ENCODE assay signal across 8 mouse cellular contexts in the genomic region with DNA sequence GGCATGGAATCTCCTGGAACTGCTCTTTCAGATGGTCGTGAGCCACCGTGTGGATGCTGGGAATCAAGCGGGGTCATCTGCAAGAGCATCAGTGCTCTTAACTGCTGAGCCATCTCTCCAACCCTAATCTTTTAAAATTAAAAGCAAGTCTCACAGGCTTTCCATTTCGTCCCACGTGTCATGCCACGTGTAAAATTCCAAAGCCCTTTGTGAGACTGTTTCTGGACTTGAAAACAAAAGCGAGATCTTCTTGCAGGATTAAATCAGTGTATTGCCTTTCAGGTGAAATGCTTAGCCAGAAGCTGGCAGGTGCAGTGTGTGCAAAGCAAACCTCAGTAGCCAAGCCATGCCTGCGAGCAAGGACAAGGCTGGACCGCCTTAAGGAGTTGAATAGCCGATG. TPM values are rescaled to one million over a fixed set of nuclear protein-coding genes. Genes with fewer than 3 reads are reported as not detected.
DNase-seq lines count a peak whose midpoint lies in the region; ATAC-seq and TF ChIP-seq lines count a peak whose summit lies in the region.

No protein-coding gene starts in this region.

- intact Hi-C loops in left cerebral cortex, postnatal 36 days (cut with DNase I), result loop anchor here (5.0 kb wide), 1 partner anchor 60 kb away; the partner anchor contains the start of gene Kmt5b

- H3K4me2 ChIP-seq in liver, embryonic 11.5 days, result peak overlapping the region; percentile 67

- peaks cover 37% of the 10 kb centered on the region for H3K4me1 ChIP-seq in erythroblast, embryonic 14.5 days (ENCODE audit: control insufficient read depth)
- H3K4me1 ChIP-seq in spleen, adult 2 months (ENCODE audit: control insufficient read depth, insufficient read depth, insufficient read length), result peaks cover 8% of the 10 kb centered on the region; the same call in 1 of the 2 replicates
- peaks cover 13% of the 10 kb centered on the region for H3K4me1 ChIP-seq in liver, embryonic 11.5 days (replicated peaks; ENCODE audit: control insufficient read depth, insufficient read depth, low read length)

- H3K27ac ChIP-seq in spleen, adult 2 months (ENCODE audit: insufficient read depth, low read length), result peak overlapping the region; percentile 35; the same call in 1 of the 2 replicates
- H3K27ac ChIP-seq in liver, embryonic 11.5 days (ENCODE audit: low read depth, low read length), result peak overlapping the region; percentile 76

- no peaks in the 10 kb centered on the region for H3K27me3 ChIP-seq in erythroblast, embryonic 14.5 days (ENCODE audit: control insufficient read depth)
- H3K27me3 ChIP-seq in spleen, adult 2 months (ENCODE audit: control insufficient read depth, insufficient read depth, low read length), result no peaks in the 10 kb centered on the region
- no peaks in the 10 kb centered on the region for H3K27me3 ChIP-seq in liver, embryonic 11.5 days (replicated peaks; ENCODE audit: control insufficient read depth, insufficient read depth, low read length)

- peaks cover 13% of the 10 kb centered on the region for H3K36me3 ChIP-seq in erythroblast, embryonic 14.5 days (ENCODE audit: control insufficient read depth)
- H3K36me3 ChIP-seq in spleen, adult 2 months (ENCODE audit: control insufficient read depth, insufficient read depth, low read length), result no peaks in the 10 kb centered on the region
- 0 out of 2 replicates have a peak, but pooled peaks cover 5% of the 10 kb centered on the region for H3K36me3 ChIP-seq in liver, embryonic 11.5 days (ENCODE audit: control insufficient read depth, insufficient read depth, low read length)

- WGBS in spleen, adult 2 months, result 41% methylated on average over 10 of the region's 10 CpGs
- 42% methylated on average over 10 of the region's 10 CpGs for WGBS in liver, embryonic 11.5 days

- H3K4me3 ChIP-seq in erythroblast, embryonic 14.5 days (replicated peaks), result peak overlapping the region; percentile 92
- H3K4me3 ChIP-seq in spleen, adult 2 months (ENCODE audit: extremely low read depth, insufficient read depth, insufficient read length), result peak overlapping the region; percentile 80; the same call in 1 of the 2 replicates
- peak overlapping the region; percentile 85 for H3K4me3 ChIP-seq in liver, embryonic 11.5 days (ENCODE audit: low read depth, low read length)

- no peak for ATAC-seq in erythroblast, adult 5-6 weeks (replicated peaks; ENCODE audit: low FRiP score, poor library complexity, severe bottlenecking)
- no peak for ATAC-seq in liver, embryonic 11.5 days (replicated peaks; ENCODE audit: low FRiP score)
- ATAC-seq in inflammation-experienced regulatory T-cells, adult 6 months, result no peak

- no peak for TF ChIP-seq POLR2A in spleen, adult 2 months (IDR thresholded peaks at IDR 0.05; ENCODE audit: low read depth, low read length)

- no peak for DNase-seq in spleen, adult 2 months (ENCODE audit: low read depth in 1 of 2, low spot score in 2 of 2)
- DNase-seq in spleen, postnatal 10 days (ENCODE audit: low spot score in 2 of 2), result no peak
- no peak for DNase-seq in liver, embryonic 11.5 days (ENCODE audit: low spot score)
- no peak for DNase-seq in spleen, adult 18-20 months
- no peak for DNase-seq in left cerebral cortex, postnatal 36 days (ENCODE audit: low spot score in 2 of 2)

- H3K9me3 ChIP-seq in erythroblast, embryonic 14.5 days (ENCODE audit: control insufficient read depth, low read length), result no peaks in the 10 kb centered on the region
- H3K9me3 ChIP-seq in liver, embryonic 11.5 days (ENCODE audit: control insufficient read depth, low read length), result no peaks in the 10 kb centered on the region

- no peak for TF ChIP-seq CTCF in spleen, adult 2 months (IDR thresholded peaks at IDR 0.05; ENCODE audit: extremely low read depth, insufficient read depth, insufficient read length, insufficient replicate concordance)

- peak overlapping the region; percentile 82 for H3K9ac ChIP-seq in liver, embryonic 11.5 days (ENCODE audit: low read depth, low read length)

RNA-seq across cellular contexts. Expression of gene 1810055G02Rik, which starts 0.5 kb away (rescaled TPM):
- 0.99 and 1.6 TPM in 2 replicates for polyA plus RNA-seq in erythroblast, embryonic 14.5 days (2012)
- 8.3 and 8.6 TPM in 2 replicates for total RNA-seq in erythroblast, adult 5-6 weeks (2015; ENCODE audit: low replicate concordance)
- total RNA-seq in erythroblast, adult 5-6 weeks (2017; ENCODE audit: low replicate concordance), result 2.5 and 4.0 TPM in 2 replicates
- 6.7 and 11.0 TPM in 2 replicates for polyA plus RNA-seq in spleen, adult 2 months (2012; rRNA removed)
- polyA plus RNA-seq in liver, embryonic 11.5 days (2014; fragmentation: Nextera tagmentation; extraction: Ambion mirVana), result 27.9 and 31.3 TPM in 2 replicates
- polyA plus RNA-seq in inflammation-experienced regulatory T-cells, adult 6 months (2017; shearing (Covaris generic)), result 1 to 10 TPM; 4.1 to 6.0 (median 5.3) TPM
- total RNA-seq in left cerebral cortex, postnatal 36 days (2021), result 10 to 100 TPM; 32.7 to 33.5 TPM

RNA-seq across cellular contexts. Expression of gene Lrp5, which starts 21.2 kb away (rescaled TPM):
- polyA plus RNA-seq in erythroblast, embryonic 14.5 days (2012), result 0.25 and 0.41 TPM in 2 replicates
- total RNA-seq in erythroblast, adult 5-6 weeks (2015; ENCODE audit: low replicate concordance), result 3.8 and 4.4 TPM in 2 replicates
- 2.7 and 2.8 TPM in 2 replicates for total RNA-seq in erythroblast, adult 5-6 weeks (2017; ENCODE audit: low replicate concordance)
- polyA plus RNA-seq in spleen, adult 2 months (2012; rRNA removed), result 22.6 and 22.8 TPM in 2 replicates
- 5.4 and 6.3 TPM in 2 replicates for polyA plus RNA-seq in liver, embryonic 11.5 days (2014; fragmentation: Nextera tagmentation; extraction: Ambion mirVana)
- polyA plus RNA-seq in inflammation-experienced regulatory T-cells, adult 6 months (2017; shearing (Covaris generic)), result under 1 TPM in 2 of 3 experiments, not detected in 1; 0.05 to 0.08 TPM
- 1 to 10 TPM; 9.1 to 9.2 TPM for total RNA-seq in left cerebral cortex, postnatal 36 days (2021)

RNA-seq across cellular contexts. Expression of gene Kmt5b, which starts 59.7 kb away (rescaled TPM):
- 0.24 and 0.52 TPM in 2 replicates for polyA plus RNA-seq in erythroblast, embryonic 14.5 days (2012)
- 21.3 and 35.0 TPM in 2 replicates for total RNA-seq in erythroblast, adult 5-6 weeks (2015; ENCODE audit: low replicate concordance)
- total RNA-seq in erythroblast, adult 5-6 weeks (2017; ENCODE audit: low replicate concordance), result 40.5 and 58.8 TPM in 2 replicates
- polyA plus RNA-seq in spleen, adult 2 months (2012; rRNA removed), result 13.9 and 14.2 TPM in 2 replicates
- 17.8 and 17.9 TPM in 2 replicates for polyA plus RNA-seq in liver, embryonic 11.5 days (2014; fragmentation: Nextera tagmentation; extraction: Ambion mirVana)
- polyA plus RNA-seq in inflammation-experienced regulatory T-cells, adult 6 months (2017; shearing (Covaris generic)), result 10 to 100 TPM; 25.1 to 41.5 (median 32.7) TPM
- total RNA-seq in left cerebral cortex, postnatal 36 days (2021), result 10 to 100 TPM; 44.1 to 63.0 TPM
